Mouse (Mus musculus): Measurements from ENCODE around the gene Arhgap45. TPM values are rescaled to one million over a fixed set of nuclear protein-coding genes. Genes with fewer than 3 reads are reported as not detected.
A peak's percentile ranks its signal among the peaks of the same experiment; 100 is the strongest.

Gene Arhgap45
- polyA plus RNA-seq, 1 experiment: 218 TPM

- TF ChIP-seq POLR2A (IDR thresholded peaks at IDR 0.05; ENCODE audit: borderline replicate concordance, low read depth, low read length): no peak
- no peak for TF ChIP-seq CTCF (IDR thresholded peaks at IDR 0.05; ENCODE audit: low read depth, low read length)
- Histone ChIP-seq H3K27ac (ENCODE audit: insufficient read depth, low read depth, low read length) (no peak overlapping the region), H3K4me3 (ENCODE audit: insufficient read depth, low read length) (no peak overlapping the region), H3K4me1 (ENCODE audit: control insufficient read depth, insufficient read depth, low read length) (peaks cover 42% of the 10 kb centered on the region)
Measured at GRCm38 (mm10) chr10:80027681-80028520, 11.4 kb downstream of the Arhgap45 start.

GRCm38 (mm10) chr10:80028521-80028846, 12.0 kb downstream of the Arhgap45 start:
- Histone ChIP-seq H3K4me3 (ENCODE audit: insufficient read depth, low read length) (no peak overlapping the region), H3K4me1 (ENCODE audit: control insufficient read depth, insufficient read depth, low read length) (peaks cover 41% of the 10 kb centered on the region), H3K27ac (ENCODE audit: insufficient read depth, low read depth, low read length) (no peak overlapping the region)
- TF ChIP-seq CTCF (IDR thresholded peaks at IDR 0.05; ENCODE audit: low read depth, low read length) (no peak), POLR2A (IDR thresholded peaks at IDR 0.05; ENCODE audit: borderline replicate concordance, low read depth, low read length) (no peak)

DNA sequence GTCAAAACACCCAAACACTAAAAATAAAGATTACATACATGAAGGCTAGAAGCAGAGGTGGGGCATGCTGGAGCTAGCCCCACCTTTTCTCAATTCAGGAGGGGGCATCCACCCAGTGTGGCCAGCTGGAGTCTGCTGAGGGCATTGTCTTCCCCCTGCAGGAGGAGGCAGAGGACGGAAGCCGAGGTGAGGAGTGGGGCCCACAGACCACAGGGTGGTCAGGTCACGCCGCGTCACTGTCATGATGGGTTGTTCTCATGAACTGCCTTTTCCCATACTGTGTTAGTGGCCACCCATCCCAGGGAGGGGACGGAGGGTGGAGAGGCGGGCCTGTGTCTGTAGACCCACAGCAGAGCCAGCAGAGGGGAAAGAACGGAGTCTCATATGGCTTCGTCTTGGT, 13.7 kb downstream of the Arhgap45 start:
- Histone ChIP-seq H3K4me1 (ENCODE audit: control insufficient read depth, insufficient read depth, low read length) (peaks cover 38% of the 10 kb centered on the region), H3K4me3 (ENCODE audit: insufficient read depth, low read length) (no peak overlapping the region), H3K27ac (ENCODE audit: insufficient read depth, low read depth, low read length) (no peak overlapping the region)
- no peak for TF ChIP-seq CTCF (IDR thresholded peaks at IDR 0.05; ENCODE audit: low read depth, low read length)

- peaks cover 33% of the 10 kb centered on the region for H3K4me1 ChIP-seq (ENCODE audit: control insufficient read depth, insufficient read depth, low read length)
Measured at GRCm38 (mm10) chr10:80030736-80031135, 14.3 kb downstream of the Arhgap45 start.

GRCm38 (mm10) chr10:80032799-80033480, 16.5 kb downstream of the Arhgap45 start:
- TF ChIP-seq POLR2A (IDR thresholded peaks at IDR 0.05; ENCODE audit: borderline replicate concordance, low read depth, low read length) (no peak), CTCF (IDR thresholded peaks at IDR 0.05; ENCODE audit: low read depth, low read length) (no peak)
- H3K4me3 ChIP-seq (ENCODE audit: insufficient read depth, low read length): no peak overlapping the region
- peaks cover 32% of the 10 kb centered on the region for H3K4me1 ChIP-seq (ENCODE audit: control insufficient read depth, insufficient read depth, low read length)
- H3K27ac ChIP-seq (ENCODE audit: insufficient read depth, low read depth, low read length): peak overlapping the region; percentile 91

More at GRCm38 (mm10) chr10:80030736-80031135, 14.3 kb downstream of the Arhgap45 start:
- no peak overlapping the region for H3K4me3 ChIP-seq (ENCODE audit: insufficient read depth, low read length)
- TF ChIP-seq CTCF (IDR thresholded peaks at IDR 0.05; ENCODE audit: low read depth, low read length): no peak
- no peak for TF ChIP-seq POLR2A (IDR thresholded peaks at IDR 0.05; ENCODE audit: borderline replicate concordance, low read depth, low read length)
- H3K27ac ChIP-seq (ENCODE audit: insufficient read depth, low read depth, low read length): no peak overlapping the region

- TF ChIP-seq CTCF (IDR thresholded peaks at IDR 0.05; ENCODE audit: low read depth, low read length): 0 out of 2 replicates have a peak, but pooled peaks have one; percentile 15
- TF ChIP-seq POLR2A (IDR thresholded peaks at IDR 0.05; ENCODE audit: borderline replicate concordance, low read depth, low read length): no peak
- Histone ChIP-seq H3K4me3 (ENCODE audit: insufficient read depth, low read length) (peak overlapping the region; percentile 7; the same call in 1 of the 2 replicates), H3K4me1 (ENCODE audit: control insufficient read depth, insufficient read depth, low read length) (peaks cover 37% of the 10 kb centered on the region), H3K27ac (ENCODE audit: insufficient read depth, low read depth, low read length) (peak overlapping the region; percentile 91)
Measured at GRCm38 (mm10) chr10:80033511-80034391, 17.3 kb downstream of the Arhgap45 start.

- TF ChIP-seq POLR2A (IDR thresholded peaks at IDR 0.05; ENCODE audit: borderline replicate concordance, low read depth, low read length) (no peak), CTCF (IDR thresholded peaks at IDR 0.05; ENCODE audit: low read depth, low read length) (no peak)
- no peak overlapping the region for H3K4me3 ChIP-seq (ENCODE audit: insufficient read depth, low read length)
- peaks cover 40% of the 10 kb centered on the region for H3K4me1 ChIP-seq (ENCODE audit: control insufficient read depth, insufficient read depth, low read length)
- H3K27ac ChIP-seq (ENCODE audit: insufficient read depth, low read depth, low read length): no peak overlapping the region
Measured at GRCm38 (mm10) chr10:80035148-80035547, 18.7 kb downstream of the Arhgap45 start.

- H3K4me3 ChIP-seq (ENCODE audit: insufficient read depth, low read length): no peak overlapping the region
- TF ChIP-seq CTCF (IDR thresholded peaks at IDR 0.05; ENCODE audit: low read depth, low read length) (no peak), POLR2A (IDR thresholded peaks at IDR 0.05; ENCODE audit: borderline replicate concordance, low read depth, low read length) (no peak)
- no peak overlapping the region for H3K27ac ChIP-seq (ENCODE audit: insufficient read depth, low read depth, low read length)
- H3K4me1 ChIP-seq (ENCODE audit: control insufficient read depth, insufficient read depth, low read length): peaks cover 40% of the 10 kb centered on the region
Measured at GRCm38 (mm10) chr10:80035686-80036085, 19.2 kb downstream of the Arhgap45 start.

DNA sequence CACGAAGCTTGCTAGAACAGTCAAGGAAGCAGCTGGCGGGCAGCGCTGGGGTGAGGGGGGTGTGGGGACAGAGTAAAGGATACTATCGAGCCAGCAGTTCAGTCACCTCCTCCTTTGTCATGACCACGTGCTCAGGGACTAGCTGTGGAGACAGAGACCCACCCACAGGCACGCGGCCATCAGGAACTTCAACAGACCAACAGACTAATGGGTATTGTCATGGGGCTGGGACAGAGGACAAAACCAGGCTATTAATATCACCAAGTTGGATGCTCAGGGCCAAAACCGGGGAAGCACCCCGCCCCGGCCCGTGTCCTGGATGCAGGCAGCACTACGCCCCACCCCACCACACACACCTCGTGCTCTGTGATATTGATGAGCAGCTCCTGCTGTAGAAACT, 20.4 kb downstream of the Arhgap45 start:
- H3K27ac ChIP-seq (ENCODE audit: insufficient read depth, low read depth, low read length): no peak overlapping the region
- H3K4me1 ChIP-seq (ENCODE audit: control insufficient read depth, insufficient read depth, low read length): peaks cover 35% of the 10 kb centered on the region
- H3K4me3 ChIP-seq (ENCODE audit: insufficient read depth, low read length): no peak overlapping the region
- TF ChIP-seq POLR2A (IDR thresholded peaks at IDR 0.05; ENCODE audit: borderline replicate concordance, low read depth, low read length) (no peak), CTCF (IDR thresholded peaks at IDR 0.05; ENCODE audit: low read depth, low read length) (no peak)

Measured in bone marrow macrophage, adult 2 months (primary cell).